Comparison of ENCODE assay signal across 26 mouse cellular contexts in the genomic region with DNA sequence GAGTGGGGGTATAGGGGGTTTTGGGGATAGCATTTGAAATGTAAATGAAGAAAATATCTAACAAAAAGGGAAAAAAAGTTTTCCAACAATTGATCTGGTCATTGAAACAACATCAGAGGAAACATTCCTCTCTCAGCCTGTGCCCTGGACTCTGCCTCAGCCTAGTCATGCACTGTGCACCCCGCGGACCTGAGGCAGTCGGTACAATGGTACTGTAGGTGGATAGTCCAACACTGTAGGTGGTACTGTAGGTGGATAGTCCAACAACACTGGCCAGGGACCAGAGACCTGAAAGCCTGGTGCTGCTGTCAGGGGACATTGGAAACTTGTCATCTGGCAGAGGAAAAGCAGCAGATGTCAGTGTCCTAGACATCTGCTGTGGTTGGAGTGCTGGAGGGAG. TPM values are rescaled to one million over a fixed set of nuclear protein-coding genes. Genes with fewer than 3 reads are reported as not detected.
DNase-seq lines count a peak whose midpoint lies in the region; ATAC-seq and TF ChIP-seq lines count a peak whose summit lies in the region.
"Had no signal": no experiment of that assay in that cellular context is flagged by ENCODE, and none has a peak within 500 bp of the region (broad histone marks: within the 10 kb centered on the region; RNA-seq: fewer than 3 reads in every experiment).

No protein-coding gene starts in this region.

- H3K36me3 ChIP-seq in kidney, embryonic 16.5 days (ENCODE audit: insufficient read depth, low read length): peaks cover 76% of the 10 kb centered on the region
- peaks cover 47% of the 10 kb centered on the region for H3K36me3 ChIP-seq in ES-E14 (ENCODE audit: control insufficient read depth, insufficient read depth, low read length, poor library complexity, severe bottlenecking)

- peak; percentile 26 for DNase-seq in cerebellum, adult 11-12 months
- DNase-seq in cerebellum, postnatal 14 days: no peak
- DNase-seq in kidney, adult 18-20 months: peak; percentile 38
- DNase-seq in ES-E14 (ENCODE audit: low read depth, low spot score): no peak
- peak; percentile 50 to 74 for DNase-seq in kidney, postnatal 25 days
- DNase-seq in testis, postnatal 14 days (ENCODE audit: low spot score): no peak
- no peak for DNase-seq in left cerebral cortex, postnatal 36 days (ENCODE audit: low spot score in 2 of 2)
- DNase-seq: adrenal gland, postnatal 25 days; gastrocnemius, postnatal 36 days; heart, postnatal 36 days; layer of hippocampus, adult 9-11 months; left cerebral cortex, postnatal 4 days; lung, embryonic 14.5 days; lung, postnatal 36 days; right cerebral cortex, postnatal 14 days had no signal

- intact Hi-C loops in left cerebral cortex, postnatal 36 days (cut with DNase I): no loop called here

- H3K9ac ChIP-seq in kidney, embryonic 16.5 days (replicated peaks; ENCODE audit: low read length): no peak overlapping the region
- 0 out of 2 replicates have a peak overlapping the region, but pooled peaks have one; percentile 35 for H3K9ac ChIP-seq in ES-E14 (ENCODE audit: insufficient read depth, low read depth, low read length, poor library complexity, severe bottlenecking)
- H3K9ac ChIP-seq: embryonic facial prominence, embryonic 12.5 days; forebrain, embryonic 12.5 days; hindbrain, embryonic 13.5 days; limb, embryonic 15.5 days; lung, embryonic 14.5 days; midbrain, embryonic 15.5 days; neural tube, embryonic 12.5 days had no signal

- in situ Hi-C loops in ES-E14 (cut with MboI; ENCODE audit: low sequenced_read_pairs in 2 of 2, unreplicated experiment in 2 of 2): no loop called here

- no peak overlapping the region for H3K4me2 ChIP-seq in kidney, embryonic 16.5 days (replicated peaks; ENCODE audit: low read depth, low read length)
- H3K4me2 ChIP-seq: embryonic facial prominence, embryonic 12.5 days; forebrain, embryonic 12.5 days; hindbrain, embryonic 13.5 days; limb, embryonic 15.5 days; lung, embryonic 14.5 days; midbrain, embryonic 15.5 days; neural tube, embryonic 12.5 days had no signal

- no peaks in the 10 kb centered on the region for H3K27me3 ChIP-seq in kidney, embryonic 16.5 days (ENCODE audit: insufficient read depth, low read length)
- H3K27me3 ChIP-seq: embryonic facial prominence, embryonic 12.5 days; forebrain, embryonic 12.5 days; hindbrain, embryonic 13.5 days; limb, embryonic 15.5 days; midbrain, embryonic 15.5 days; neural tube, embryonic 12.5 days had no signal

- no peak for ATAC-seq in kidney, embryonic 16.5 days (ENCODE audit: low FRiP score, low TSS enrichment)
- ATAC-seq: midbrain, embryonic 15.5 days had no signal

- no peak overlapping the region for H3K27ac ChIP-seq in kidney, embryonic 16.5 days (ENCODE audit: low read length)
- H3K27ac ChIP-seq in ES-E14 (ENCODE audit: insufficient read depth, low read depth, low read length, poor library complexity, severe bottlenecking): no peak overlapping the region
- H3K27ac ChIP-seq: embryonic facial prominence, embryonic 12.5 days; forebrain, embryonic 12.5 days; hindbrain, embryonic 13.5 days; left cerebral cortex, adult 2 months; limb, embryonic 15.5 days; midbrain, embryonic 15.5 days; neural tube, embryonic 12.5 days; stomach, postnatal 0 days had no signal

- H3K4me1 ChIP-seq in kidney, embryonic 16.5 days (ENCODE audit: insufficient read depth, low read length): no peaks in the 10 kb centered on the region; the same call in 1 of the 2 replicates
- H3K4me1 ChIP-seq in ES-E14 (ENCODE audit: control insufficient read depth in 2 of 2, insufficient read depth in 2 of 2, low read length in 2 of 2, poor library complexity in 1 of 2): peaks cover 0 to 6% of the 10 kb centered on the region in 2 experiments; a peak in 1 of 4 replicates
- H3K4me1 ChIP-seq: embryonic facial prominence, embryonic 12.5 days; forebrain, embryonic 12.5 days; hindbrain, embryonic 13.5 days; limb, embryonic 15.5 days; midbrain, embryonic 15.5 days; neural tube, embryonic 12.5 days had no signal

- 94% methylated on average over 3 of the region's 3 CpGs for WGBS in kidney, embryonic 16.5 days

- no peak overlapping the region for H3K4me3 ChIP-seq in kidney, embryonic 16.5 days (ENCODE audit: low read length)
- H3K4me3 ChIP-seq in ES-E14 (ENCODE audit: insufficient read depth in 1 of 2, low read depth in 1 of 2, low read length in 2 of 2, poor library complexity in 1 of 2, severe bottlenecking in 1 of 2): no peak overlapping the region
- H3K4me3 ChIP-seq: embryonic facial prominence, embryonic 12.5 days; forebrain, embryonic 12.5 days; hindbrain, embryonic 13.5 days; left cerebral cortex, adult 2 months; limb, embryonic 15.5 days; midbrain, embryonic 15.5 days; neural tube, embryonic 12.5 days had no signal

- no peaks in the 10 kb centered on the region for H3K9me3 ChIP-seq in kidney, embryonic 16.5 days (ENCODE audit: low read length)
- H3K9me3 ChIP-seq in ES-E14 (ENCODE audit: control insufficient read depth, insufficient read depth, low read depth, low read length): no peaks in the 10 kb centered on the region
- H3K9me3 ChIP-seq: embryonic facial prominence, embryonic 12.5 days; forebrain, embryonic 12.5 days; hindbrain, embryonic 13.5 days; limb, embryonic 15.5 days; midbrain, embryonic 15.5 days; neural tube, embryonic 12.5 days had no signal

TF ChIP-seq in ES-E14, 5 proteins besides CTCF, POLR2A, EP300 and RAD21:
- TF ChIP-seq ZC3H11A (IDR thresholded peaks at IDR 0.05; ENCODE audit: borderline replicate concordance, low read depth, low read length) (no peak), HCFC1 (IDR thresholded peaks at IDR 0.05; ENCODE audit: borderline replicate concordance, insufficient read depth, low read length) (no peak), CHD2 (IDR thresholded peaks at IDR 0.05; ENCODE audit: low read depth, low read length) (no peak), ZNF384 (IDR thresholded peaks at IDR 0.05; ENCODE audit: low read depth, low read length) (no peak), MAFK (IDR thresholded peaks at IDR 0.05; ENCODE audit: insufficient read depth, low read depth, low read length) (no peak)

RNA-seq across cellular contexts. Expression of gene Cmas, which starts 13.4 kb away (rescaled TPM):
- polyA plus RNA-seq in kidney, embryonic 16.5 days (2015; fragmentation: Nextera tagmentation; extraction: Ambion mirVana): 67.2 and 72.8 TPM in 2 replicates
- total RNA-seq in ES-E14 (2012; rRNA removed): 50.3 and 61.0 TPM in 2 replicates
- 100 to 1,000 TPM; 108 to 115 TPM for total RNA-seq in left cerebral cortex, postnatal 36 days (2021)

RNA-seq across cellular contexts. Expression of gene Sult6b2, which starts 34.4 kb away (rescaled TPM):
- polyA plus RNA-seq in kidney, embryonic 16.5 days (2015; fragmentation: Nextera tagmentation; extraction: Ambion mirVana): not detected in 2 replicates
- 0.16 and 0.31 TPM in 2 replicates for total RNA-seq in ES-E14 (2012; rRNA removed)
- under 1 TPM; 0.22 to 0.27 TPM for total RNA-seq in left cerebral cortex, postnatal 36 days (2021)
- total RNA-seq: adrenal gland, postnatal 25 days; gastrocnemius, adult 18-20 months; gastrocnemius, postnatal 36 days; left cerebral cortex, adult 2 months had no signal
- polyA plus RNA-seq: embryonic facial prominence, embryonic 12.5 days; large intestine, adult 2 months; lung, embryonic 14.5 days; stomach, postnatal 0 days had no signal

Comparison
In these comparisons a context has a peak if more than half of its experiments do, and no peak if none do; other contexts are left out.
1. DNase-seq: peak in cerebellum, adult 11-12 months (single experiment), kidney, adult 18-20 months (single experiment) and kidney, postnatal 25 days (2 of 2); none in cerebellum, postnatal 14 days (0 of 2), ES-E14 (single experiment), testis, postnatal 14 days (single experiment) and left cerebral cortex, postnatal 36 days (0 of 2).